Mouse (Mus musculus) bone marrow, adult 2 months (tissue): ENCODE data around the gene Ticam1.
"Not testable (repeated sequence)": the region's sequence is repeated elsewhere in the genome, so short reads cannot be mapped to it uniquely, and the experiment has no call there.

Experiments used
- CTCF ChIP-seq: fragments of 200-500 bp; IDR thresholded peaks from 2 replicates; pipeline ENCODE4 v1.5.1; 2011; ENCODE audit warnings: low read length, control low read depth; ENCODE audit not compliant: control insufficient read depth, insufficient read depth
- POLR2A ChIP-seq: fragments of 200-500 bp; IDR thresholded peaks from 2 replicates; pipeline ENCODE4 v1.6.1; 2011; ENCODE audit warnings: low read depth, mild to moderate bottlenecking, control low read depth, low read length, borderline replicate concordance; ENCODE audit not compliant: control insufficient read depth

DNA sequence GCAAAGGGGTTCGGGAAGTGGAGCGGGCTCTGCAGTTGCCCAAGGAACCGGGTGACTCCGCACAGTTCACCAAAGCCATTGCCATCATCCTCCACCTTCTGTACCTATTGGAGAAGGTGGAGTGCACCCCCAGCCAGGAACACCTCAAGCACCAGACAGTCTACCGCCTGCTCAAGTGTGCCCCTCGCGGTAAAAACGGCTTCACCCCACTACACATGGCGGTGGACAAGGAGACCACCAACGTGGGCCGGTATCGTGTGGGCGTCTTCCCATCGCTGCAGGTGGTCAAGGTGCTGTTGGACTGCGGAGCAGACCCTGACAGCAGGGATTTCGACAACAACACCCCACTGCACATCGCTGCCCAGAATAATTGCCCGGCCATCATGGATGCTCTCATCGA, 18.3 kb downstream of the Ticam1 start:
- not testable (repeated sequence) for TF ChIP-seq POLR2A, CTCF
